Comparison of ENCODE assay signal across 18 mouse cellular contexts in the genomic region with DNA sequence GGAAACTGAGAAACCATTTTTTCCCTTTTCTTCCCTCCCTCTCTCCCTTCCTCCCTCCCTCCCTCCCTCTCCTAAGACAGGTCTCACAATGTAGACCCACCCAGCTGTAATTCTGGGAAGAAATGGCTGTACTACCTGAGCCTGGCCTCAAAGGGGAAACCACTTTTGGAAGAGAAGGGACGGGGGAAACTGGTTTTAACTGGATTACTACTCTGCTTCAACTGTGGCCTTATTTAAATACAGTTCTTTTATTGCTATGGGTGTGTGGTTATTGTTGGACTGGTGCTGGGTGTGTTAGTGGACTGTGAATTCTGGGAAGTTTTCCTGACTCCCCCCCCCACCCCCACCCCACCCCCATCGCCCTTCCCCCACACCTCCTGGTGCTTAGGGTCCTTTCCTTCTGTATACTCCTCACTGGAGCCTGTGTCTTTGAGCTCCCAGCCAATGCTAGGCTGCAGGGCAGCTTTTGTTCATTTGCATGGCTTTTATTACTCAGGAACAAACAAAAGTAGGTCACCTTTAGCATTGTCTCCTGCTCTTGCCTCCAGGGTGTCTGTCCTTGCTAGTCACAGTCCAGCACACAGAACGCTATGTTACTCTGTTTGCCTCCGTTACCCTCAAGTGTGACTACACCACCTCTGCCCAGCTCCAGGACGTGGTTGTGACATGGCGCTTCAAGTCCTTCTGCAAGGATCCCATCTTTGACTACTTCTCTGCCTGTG. TPM values are rescaled to one million over a fixed set of nuclear protein-coding genes. Genes with fewer than 3 reads are reported as not detected.
DNase-seq lines count a peak whose midpoint lies in the region; ATAC-seq and TF ChIP-seq lines count a peak whose summit lies in the region.
"Had no signal": no experiment of that assay in that cellular context is flagged by ENCODE, and none has a peak within 500 bp of the region (broad histone marks: within the 10 kb centered on the region; RNA-seq: fewer than 3 reads in every experiment).

No protein-coding gene starts in this region.

- no peak overlapping the region for H3K4me3 ChIP-seq in liver, postnatal 0 days (ENCODE audit: low read depth, low read length)
- no peak overlapping the region for H3K4me3 ChIP-seq in kidney, embryonic 14.5 days (ENCODE audit: low read length)
- no peak overlapping the region for H3K4me3 ChIP-seq in stomach, embryonic 14.5 days (ENCODE audit: low read depth, low read length)
- no peak overlapping the region for H3K4me3 ChIP-seq in lung, adult 2 months (replicated peaks; ENCODE audit: extremely low read depth, low read depth, low read length)
- H3K4me3 ChIP-seq: embryonic facial prominence, embryonic 12.5 days; gastrocnemius, adult 2 months; hindbrain, embryonic 10.5 days; lung, embryonic 15.5 days; midbrain, embryonic 13.5 days had no signal

- no peak for TF ChIP-seq EP300 in liver, postnatal 0 days (IDR thresholded peaks at IDR 0.05; ENCODE audit: low read depth)

- H3K9me3 ChIP-seq in liver, postnatal 0 days (ENCODE audit: low read length): no peaks in the 10 kb centered on the region
- no peaks in the 10 kb centered on the region for H3K9me3 ChIP-seq in kidney, embryonic 14.5 days (ENCODE audit: control insufficient read depth, low read length)
- no peaks in the 10 kb centered on the region for H3K9me3 ChIP-seq in stomach, embryonic 14.5 days (ENCODE audit: control insufficient read depth, low read depth, low read length)
- H3K9me3 ChIP-seq: embryonic facial prominence, embryonic 12.5 days; hindbrain, embryonic 10.5 days; lung, embryonic 15.5 days; midbrain, embryonic 13.5 days had no signal

- H3K27ac ChIP-seq in liver, postnatal 0 days (ENCODE audit: low read depth): no peak overlapping the region
- no peak overlapping the region for H3K27ac ChIP-seq in kidney, embryonic 14.5 days (ENCODE audit: low read depth, low read length)
- no peak overlapping the region for H3K27ac ChIP-seq in stomach, embryonic 14.5 days (ENCODE audit: low read length)
- H3K27ac ChIP-seq: embryonic facial prominence, embryonic 12.5 days; gastrocnemius, adult 2 months; hindbrain, embryonic 10.5 days; lung, embryonic 15.5 days; midbrain, embryonic 13.5 days had no signal

- peak; percentile 54; the same call in 1 of the 2 replicates for ATAC-seq in liver, postnatal 0 days
- peak; percentile 52; the same call in 1 of the 2 replicates for ATAC-seq in kidney, embryonic 14.5 days (ENCODE audit: low FRiP score, low TSS enrichment)
- ATAC-seq in stomach, embryonic 14.5 days (ENCODE audit: insufficient number of reproducible peaks, insufficient read depth, low FRiP score, low read depth): 0 out of 2 replicates have a peak, but pooled peaks have one; percentile 21
- ATAC-seq: midbrain, embryonic 13.5 days; Patski had no signal

- 60% methylated on average over 6 of the region's 6 CpGs for WGBS in liver, postnatal 0 days (ENCODE audit: insufficient replicate concordance)
- WGBS in kidney, embryonic 14.5 days: 57% methylated on average over 6 of the region's 6 CpGs
- 67% methylated on average over 6 of the region's 6 CpGs for WGBS in stomach, embryonic 14.5 days
- WGBS in lung, adult 2 months: 60% methylated on average over 6 of the region's 6 CpGs

- H3K4me1 ChIP-seq in liver, postnatal 0 days (ENCODE audit: insufficient read depth): peaks cover 4% of the 10 kb centered on the region; the same call in 1 of the 2 replicates
- H3K4me1 ChIP-seq in kidney, embryonic 14.5 days (ENCODE audit: control insufficient read depth, insufficient read depth, low read length): no peaks in the 10 kb centered on the region
- no peaks in the 10 kb centered on the region for H3K4me1 ChIP-seq in stomach, embryonic 14.5 days (ENCODE audit: control insufficient read depth, insufficient read depth, low read length)
- no peaks in the 10 kb centered on the region for H3K4me1 ChIP-seq in lung, adult 2 months (ENCODE audit: control insufficient read depth, insufficient read depth, low read length)
- H3K4me1 ChIP-seq: embryonic facial prominence, embryonic 12.5 days; lung, embryonic 15.5 days; midbrain, embryonic 13.5 days had no signal

- no peaks in the 10 kb centered on the region for H3K27me3 ChIP-seq in liver, postnatal 0 days (ENCODE audit: insufficient read depth, low read length)
- H3K27me3 ChIP-seq in kidney, embryonic 14.5 days (ENCODE audit: control insufficient read depth, insufficient read depth, low read length): no peaks in the 10 kb centered on the region
- no peaks in the 10 kb centered on the region for H3K27me3 ChIP-seq in stomach, embryonic 14.5 days (ENCODE audit: control insufficient read depth, insufficient read depth, low read length)
- H3K27me3 ChIP-seq: embryonic facial prominence, embryonic 12.5 days; lung, embryonic 15.5 days; midbrain, embryonic 13.5 days had no signal

- no peak overlapping the region for H3K9ac ChIP-seq in liver, postnatal 0 days (replicated peaks)
- no peak overlapping the region for H3K9ac ChIP-seq in kidney, embryonic 14.5 days (ENCODE audit: low read depth, low read length)
- H3K9ac ChIP-seq in stomach, embryonic 14.5 days (replicated peaks; ENCODE audit: low read depth, low read length): no peak overlapping the region
- H3K9ac ChIP-seq: embryonic facial prominence, embryonic 12.5 days; lung, embryonic 15.5 days; midbrain, embryonic 13.5 days had no signal

- no peak for TF ChIP-seq CTCF in liver, postnatal 0 days (IDR thresholded peaks at IDR 0.05; ENCODE audit: low read depth)
- TF ChIP-seq CTCF in lung, adult 2 months (IDR thresholded peaks at IDR 0.05; ENCODE audit: insufficient read depth, low read length): no peak

- TF ChIP-seq POLR2A in lung, adult 2 months (IDR thresholded peaks at IDR 0.05; ENCODE audit: borderline replicate concordance, extremely low read depth, low read depth, low read length): no peak

- H3K4me2 ChIP-seq in liver, postnatal 0 days (ENCODE audit: low read depth, low read length): 0 out of 2 replicates have a peak overlapping the region, but pooled peaks have one; percentile 6
- no peak overlapping the region for H3K4me2 ChIP-seq in kidney, embryonic 14.5 days (replicated peaks; ENCODE audit: low read depth, low read length)
- no peak overlapping the region for H3K4me2 ChIP-seq in stomach, embryonic 14.5 days (replicated peaks; ENCODE audit: low read depth, low read length)
- H3K4me2 ChIP-seq: embryonic facial prominence, embryonic 12.5 days; lung, embryonic 15.5 days; midbrain, embryonic 13.5 days had no signal

- DNase-seq in liver, postnatal 0 days: no peak
- DNase-seq in liver (no peak), WW6 (ENCODE audit: low read depth, low spot score) (peak; percentile 50)
- DNase-seq in lung, adult 2 months: no peak
- DNase-seq in adrenal gland, postnatal 14 days: no peak
- no peak for DNase-seq in heart, postnatal 14 days
- DNase-seq: cerebellum, adult 8-10 months; gastrocnemius, adult 2 months; right cerebral cortex, adult 18-20 months had no signal

- intact Hi-C loops in heart, postnatal 14 days (cut with DNase I): no loop called here

- H3K36me3 ChIP-seq in liver, postnatal 0 days (replicated peaks; ENCODE audit: insufficient read depth, low read length): no peaks in the 10 kb centered on the region
- no peaks in the 10 kb centered on the region for H3K36me3 ChIP-seq in kidney, embryonic 14.5 days (ENCODE audit: control insufficient read depth, insufficient read depth, low read length)
- H3K36me3 ChIP-seq in stomach, embryonic 14.5 days (ENCODE audit: control insufficient read depth, insufficient read depth, low read length): no peaks in the 10 kb centered on the region
- H3K36me3 ChIP-seq: embryonic facial prominence, embryonic 12.5 days; hindbrain, embryonic 10.5 days; midbrain, embryonic 13.5 days had no signal

RNA-seq across cellular contexts. Expression of a gene that starts 14.1 kb away (rescaled TPM):
- polyA plus RNA-seq in liver, postnatal 0 days (2015; fragmentation: Nextera tagmentation; extraction: Ambion mirVana): 0.19 and 0.30 TPM in 2 replicates
- polyA plus RNA-seq in kidney, embryonic 14.5 days (2014; fragmentation: Nextera tagmentation; extraction: Ambion mirVana): 2.7 and 4.6 TPM in 2 replicates
- 5.8 and 6.2 TPM in 2 replicates for polyA plus RNA-seq in stomach, embryonic 14.5 days (2014; fragmentation: Nextera tagmentation; extraction: Ambion mirVana)
- 14.8 and 14.9 TPM in 2 replicates for polyA plus RNA-seq in lung, adult 2 months (2012; rRNA removed)
- total RNA-seq in adrenal gland, postnatal 14 days (2021): 0.41 TPM in 1 of 2 replicates, not detected in the other
- total RNA-seq in heart, postnatal 14 days (2021): under 1 TPM; 0.07 to 0.19 TPM
- polyA plus RNA-seq: C2C12; midbrain, embryonic 13.5 days; neural tube, embryonic 11.5 days; Patski had no signal

RNA-seq across cellular contexts. Expression of a gene that starts 42.0 kb away (rescaled TPM):
- polyA plus RNA-seq in liver, postnatal 0 days (2015; fragmentation: Nextera tagmentation; extraction: Ambion mirVana): 7.7 and 9.3 TPM in 2 replicates
- 1.2 and 1.4 TPM in 2 replicates for polyA plus RNA-seq in kidney, embryonic 14.5 days (2014; fragmentation: Nextera tagmentation; extraction: Ambion mirVana)
- polyA plus RNA-seq in stomach, embryonic 14.5 days (2014; fragmentation: Nextera tagmentation; extraction: Ambion mirVana): 2.0 and 2.7 TPM in 2 replicates
- polyA plus RNA-seq in lung, adult 2 months (2012; rRNA removed): 1.8 and 2.8 TPM in 2 replicates
- 2.1 and 3.9 TPM in 2 replicates for total RNA-seq in adrenal gland, postnatal 14 days (2021)
- total RNA-seq in heart, postnatal 14 days (2021): 1 to 10 TPM; 1.6 to 1.7 TPM
- polyA plus RNA-seq: C2C12, Patski had no signal
